Mouse (Mus musculus) intestine, embryonic 14.5 days (tissue): ENCODE data around the gene Olfr1371. TPM values are rescaled to one million over a fixed set of nuclear protein-coding genes. Genes with fewer than 3 reads are reported as not detected.
"Not testable (repeated sequence)": the region's sequence is repeated elsewhere in the genome, so short reads cannot be mapped to it uniquely, and the experiment has no call there.

ENCODE experiments used
- ATAC-seq: fragments of 200-750 bp; cut with Nextera tagmentation; replicated peaks from 2 replicates; pipeline ENCODE4 v1.8.0; 2017; ENCODE audit warnings: low read depth, moderate number of reproducible peaks, moderate TSS enrichment, moderate library complexity; ENCODE audit not compliant: low FRiP score, low TSS enrichment
- DNase-seq: peaks from one replicate; pipeline ENCODE4 v3.0.0-alpha.2; 2018; ENCODE audit warnings: low spot score
- H3K27ac ChIP-seq: fragments of 300-500 bp; sonication (generic); 2 replicates; pipeline ENCODE4 v1.5.1; 2014; ENCODE audit warnings: low read depth, mild to moderate bottlenecking, control low read depth
- H3K27me3 ChIP-seq: fragments of 300-500 bp; sonication (generic); replicated peaks from 2 replicates; pipeline ENCODE4 v1.6.1; 2014; ENCODE audit warnings: low read length, control low read depth; ENCODE audit not compliant: control insufficient read depth, insufficient read depth
- H3K36me3 ChIP-seq: fragments of 300-500 bp; sonication (generic); 2 replicates; pipeline ENCODE4 v1.6.1; 2014; ENCODE audit warnings: low read length, control low read depth; ENCODE audit not compliant: control insufficient read depth, insufficient read depth
- H3K4me1 ChIP-seq: fragments of 300-500 bp; sonication (generic); replicated peaks from 2 replicates; pipeline ENCODE4 v1.6.1; 2014; ENCODE audit warnings: low read length, control low read depth, mixed read lengths; ENCODE audit not compliant: control insufficient read depth, insufficient read depth
- H3K4me2 ChIP-seq: fragments of 300-500 bp; sonication (generic); 2 replicates; pipeline ENCODE4 v1.6.1; 2014; ENCODE audit warnings: low read length
- H3K4me3 ChIP-seq: fragments of 300-500 bp; sonication (generic); 2 replicates; pipeline ENCODE4 v1.5.1; 2014; ENCODE audit warnings: low read depth, low read length, control low read depth, mixed read lengths
- H3K9ac ChIP-seq: fragments of 300-500 bp; sonication (generic); 2 replicates; pipeline ENCODE4 v1.6.1; 2014; ENCODE audit warnings: mild to moderate bottlenecking, low read length
- H3K9me3 ChIP-seq: fragments of 300-500 bp; sonication (generic); 2 replicates; pipeline ENCODE4 v1.6.1; 2016; ENCODE audit warnings: low read length, control low read depth; ENCODE audit not compliant: control insufficient read depth
- WGBS: fragments of 180-500 bp; shearing (Covaris S2); extraction: QIAGEN DNeasy Blood & Tissue Kit; methylation state at CpG from one replicate; pipeline ENCODE4 v1.1.7; 2014; 5-methylcytosine and 5-hydroxymethylcytosine counted together
- polyA plus RNA-seq: library from polyadenylated mRNA; unstranded; fragments of >200 nt; fragmentation: Nextera tagmentation; extraction: Ambion mirVana; gene quantifications from 2 replicates; pipeline ENCODE4 v1.2.1, GENCODE M21; 2014

The Olfr1371 gene
- polyA plus RNA-seq, 1 experiment from 2014 or later, result not detected

DNA sequence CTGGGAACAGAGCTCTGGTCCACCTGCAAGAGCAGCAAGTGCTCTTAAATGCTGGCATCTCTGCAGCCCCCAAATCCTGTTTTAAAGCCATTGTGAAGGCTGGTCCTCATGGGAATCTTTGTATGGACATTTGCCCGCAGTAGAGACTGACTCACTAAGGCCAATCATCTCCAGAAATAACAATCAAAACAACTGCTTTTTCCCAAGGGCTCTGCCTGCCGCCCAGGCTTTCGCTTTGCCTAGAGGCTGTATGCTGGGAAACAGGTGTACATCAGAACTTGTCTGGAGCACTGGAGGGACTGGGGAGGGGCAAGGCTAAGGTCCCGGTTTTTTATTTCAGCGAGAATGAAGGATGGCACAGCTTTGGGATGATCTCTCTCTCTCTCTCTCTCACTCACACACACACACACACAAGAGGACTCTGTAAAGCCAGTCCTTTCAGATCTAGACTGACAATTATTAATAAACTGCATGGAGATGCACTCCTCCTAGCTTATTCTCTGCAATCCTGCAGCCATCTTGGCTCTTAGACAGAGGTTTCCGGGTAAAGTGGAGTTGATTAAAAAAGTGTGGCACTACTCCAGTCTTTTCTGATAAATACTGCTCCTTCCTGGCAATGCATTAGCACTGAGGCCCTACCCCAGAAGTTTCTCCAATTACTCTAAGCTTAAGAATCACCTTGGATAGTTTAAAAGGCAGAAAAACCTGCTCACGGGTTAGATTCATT, 15.1 kb upstream of the Olfr1371 start:
- no peak for DNase-seq
- no peak for ATAC-seq
- Histone ChIP-seq H3K27me3 (no peaks in the 10 kb centered on the region), H3K4me3 (no peak overlapping the region), H3K4me1 (peaks cover 16% of the 10 kb centered on the region; the same call in 1 of the 2 replicates), H3K27ac (no peak overlapping the region), H3K9ac (no peak overlapping the region), H3K9me3 (no peaks in the 10 kb centered on the region), H3K36me3 (no peaks in the 10 kb centered on the region), H3K4me2 (no peak overlapping the region)
- 77% methylated on average over 7 of the region's 7 CpGs for WGBS

DNA sequence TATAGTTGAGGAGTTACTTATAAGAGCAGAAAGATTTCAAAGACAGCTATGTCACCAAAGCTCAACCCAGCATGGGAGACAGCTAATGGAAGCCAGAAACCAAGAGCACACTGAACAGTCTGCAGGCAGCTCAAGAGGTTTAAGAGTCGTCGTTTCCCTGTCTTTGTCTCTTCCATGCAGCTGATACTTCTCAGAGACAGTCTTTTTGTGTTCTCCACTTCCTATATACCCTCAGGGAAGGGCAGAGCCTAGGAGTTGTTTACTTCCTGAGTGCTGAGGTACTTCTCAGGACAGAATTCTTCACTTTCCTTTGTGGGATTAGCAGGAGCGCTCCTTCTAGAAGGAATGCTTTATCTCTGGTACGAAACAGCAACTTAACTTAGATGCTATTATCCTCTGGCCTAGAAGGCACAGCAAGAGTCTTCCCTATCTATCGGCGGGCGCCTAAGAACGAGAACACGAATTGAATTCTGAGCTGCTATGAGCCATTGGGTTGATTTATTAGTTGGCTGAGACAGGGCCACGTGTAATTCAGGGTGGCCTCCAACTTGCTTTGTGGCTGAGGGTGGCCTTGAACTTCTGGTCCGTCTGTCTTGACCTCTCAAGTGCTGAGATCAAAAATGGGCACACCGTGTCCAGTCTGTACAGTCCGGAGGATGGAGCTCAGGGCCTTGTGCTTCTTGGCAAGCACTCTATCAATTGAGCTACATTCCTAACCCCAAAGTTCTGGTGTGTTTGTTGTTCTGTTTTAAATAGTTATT, 13.9 kb upstream of the Olfr1371 start:
- Histone ChIP-seq H3K4me2 (no peak overlapping the region), H3K9ac (no peak overlapping the region), H3K9me3 (no peaks in the 10 kb centered on the region), H3K27ac (no peak overlapping the region), H3K36me3 (no peaks in the 10 kb centered on the region), H3K27me3 (no peaks in the 10 kb centered on the region), H3K4me1 (peaks cover 8% of the 10 kb centered on the region; the same call in 1 of the 2 replicates), H3K4me3 (no peak overlapping the region)
- DNase-seq (no peak), ATAC-seq (no peak)
- WGBS, result 79% methylated on average over 13 of the region's 13 CpGs

DNA sequence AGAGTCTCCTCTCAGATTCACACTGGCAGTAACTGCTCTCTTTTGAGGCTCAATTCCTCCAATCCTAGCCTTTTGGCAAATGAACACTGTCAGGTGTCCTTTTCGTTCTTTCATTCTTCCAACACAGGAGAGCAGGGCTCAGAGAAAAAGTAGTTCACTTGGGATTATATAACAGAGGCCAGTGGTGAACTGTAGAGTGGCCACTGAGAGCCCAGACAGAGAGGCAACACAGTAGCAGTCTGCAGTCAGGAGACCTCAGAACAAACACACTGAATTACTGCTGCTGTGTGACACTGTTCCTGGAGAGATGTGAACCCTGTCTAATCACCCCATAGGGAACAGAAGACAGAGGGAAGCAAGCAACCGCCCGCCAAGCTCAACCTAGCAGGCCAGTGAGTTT, 13.3 kb upstream of the Olfr1371 start:
- Histone ChIP-seq H3K4me1 (peaks cover 8% of the 10 kb centered on the region; the same call in 1 of the 2 replicates), H3K36me3 (no peaks in the 10 kb centered on the region), H3K9me3 (no peaks in the 10 kb centered on the region), H3K9ac (no peak overlapping the region), H3K4me2 (no peak overlapping the region), H3K4me3 (no peak overlapping the region), H3K27me3 (no peaks in the 10 kb centered on the region), H3K27ac (no peak overlapping the region)
- WGBS, result 72% methylated on average over 3 of the region's 3 CpGs
- DNase-seq (no peak), ATAC-seq (no peak)

DNA sequence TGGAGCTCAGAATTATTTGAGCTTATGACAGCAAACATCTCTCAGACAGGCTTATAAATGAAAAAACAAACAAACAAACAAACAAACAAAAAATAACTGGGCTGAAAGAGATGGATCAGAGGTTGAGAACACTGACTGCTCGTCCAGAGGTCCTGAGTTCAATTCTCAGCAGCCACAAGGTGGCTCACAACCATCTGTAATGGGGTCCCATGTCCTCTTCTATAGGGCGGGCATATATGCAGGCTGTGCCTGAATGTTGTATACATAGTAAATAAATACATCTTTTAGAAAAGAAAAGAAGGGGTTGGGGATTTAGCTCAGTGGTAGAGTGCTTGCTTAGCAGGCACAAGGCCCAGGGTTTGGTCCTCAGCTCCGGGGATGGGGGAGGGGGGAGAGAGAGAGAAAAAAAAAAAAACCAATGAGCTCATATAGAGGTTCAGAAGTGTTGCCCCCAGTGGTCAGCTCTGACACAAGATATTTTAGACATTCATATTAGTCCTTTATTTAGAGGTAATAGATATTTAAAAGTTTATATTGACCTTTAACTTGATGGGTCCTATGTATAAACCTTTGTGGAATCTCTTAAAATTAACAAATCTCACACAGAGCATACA, 12.3 kb upstream of the Olfr1371 start:
- Histone ChIP-seq H3K36me3 (no peaks in the 10 kb centered on the region), H3K9ac (no peak overlapping the region), H3K4me1 (peaks cover 7% of the 10 kb centered on the region; the same call in 1 of the 2 replicates), H3K27me3 (no peaks in the 10 kb centered on the region), H3K27ac (no peak overlapping the region), H3K4me3 (no peak overlapping the region), H3K4me2 (no peak overlapping the region), H3K9me3 (no peaks in the 10 kb centered on the region)
- 65% methylated on average over 3 of the region's 3 CpGs for WGBS
- DNase-seq (no peak), ATAC-seq (no peak)

DNA sequence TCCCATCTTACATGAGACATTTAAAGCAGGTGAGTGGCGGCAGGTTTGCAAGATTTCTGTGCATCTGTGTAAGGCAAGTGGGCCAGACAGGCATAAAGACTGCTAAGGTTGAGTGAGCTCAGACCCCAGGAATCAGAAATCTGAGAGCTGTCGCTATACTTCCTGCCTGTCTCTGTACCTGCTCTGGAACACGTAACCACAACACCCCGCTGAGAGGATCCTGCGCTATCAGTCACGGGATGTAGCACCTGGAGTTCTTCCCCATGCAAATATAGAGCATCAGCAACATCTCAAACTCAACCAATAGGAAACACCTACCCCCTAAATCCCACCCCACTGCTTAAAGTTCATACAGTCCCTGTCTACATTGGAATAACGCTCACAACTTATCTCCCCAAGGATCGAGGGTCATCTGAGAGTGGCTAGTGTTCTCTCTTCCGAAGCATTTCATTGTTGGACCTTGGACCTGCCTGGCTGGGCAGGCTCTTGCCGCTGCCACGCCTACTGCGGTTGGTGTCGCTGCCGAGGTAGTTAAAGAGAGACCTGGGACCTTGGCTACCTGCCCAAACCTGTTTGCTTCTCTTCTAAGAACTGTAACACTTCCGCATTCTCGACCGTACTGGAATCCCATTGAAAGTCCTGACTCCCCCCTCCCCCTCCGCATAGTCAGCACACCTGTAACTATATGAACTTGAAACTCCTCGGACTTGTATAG, 10.3 kb upstream of the Olfr1371 start:
- Histone ChIP-seq H3K27ac (peak overlapping the region; percentile 80), H3K27me3 (no peaks in the 10 kb centered on the region), H3K9me3 (no peaks in the 10 kb centered on the region), H3K4me2 (peak overlapping the region; percentile 27), H3K4me3 (no peak overlapping the region; the same call in 1 of the 2 replicates), H3K4me1 (no peaks in the 10 kb centered on the region), H3K9ac (no peak overlapping the region), H3K36me3 (no peaks in the 10 kb centered on the region)
- peak; percentile 76 for DNase-seq
- ATAC-seq, result peak; percentile 85
- 11% methylated on average over 19 of the region's 19 CpGs for WGBS

DNA sequence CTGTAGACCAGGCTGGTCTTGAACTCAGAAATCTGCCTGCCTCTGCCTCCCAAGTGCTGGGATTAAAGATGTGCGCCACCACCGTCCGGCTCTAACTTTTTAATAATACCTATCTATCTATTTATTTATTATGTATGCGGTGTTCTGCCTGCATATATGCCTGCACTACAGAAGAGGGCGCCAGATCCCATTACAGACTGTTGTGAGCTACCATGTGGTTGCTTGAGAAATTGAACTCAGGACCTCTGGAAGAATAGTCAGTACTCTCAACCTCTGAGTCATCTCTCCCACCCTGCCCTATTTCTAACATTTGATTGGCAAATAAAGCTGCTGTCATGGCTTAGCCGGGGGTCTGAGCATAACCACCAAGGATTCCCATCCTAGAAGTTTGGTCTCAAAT, 9.1 kb upstream of the Olfr1371 start:
- Histone ChIP-seq H3K9ac (no peak overlapping the region), H3K4me3 (no peak overlapping the region), H3K4me1 (no peaks in the 10 kb centered on the region), H3K9me3 (no peaks in the 10 kb centered on the region), H3K27me3 (no peaks in the 10 kb centered on the region), H3K36me3 (no peaks in the 10 kb centered on the region), H3K4me2 (no peak overlapping the region), H3K27ac (no peak overlapping the region)
- WGBS, result 74% methylated on average over 6 of the region's 6 CpGs
- ATAC-seq (no peak), DNase-seq (no peak)

DNA sequence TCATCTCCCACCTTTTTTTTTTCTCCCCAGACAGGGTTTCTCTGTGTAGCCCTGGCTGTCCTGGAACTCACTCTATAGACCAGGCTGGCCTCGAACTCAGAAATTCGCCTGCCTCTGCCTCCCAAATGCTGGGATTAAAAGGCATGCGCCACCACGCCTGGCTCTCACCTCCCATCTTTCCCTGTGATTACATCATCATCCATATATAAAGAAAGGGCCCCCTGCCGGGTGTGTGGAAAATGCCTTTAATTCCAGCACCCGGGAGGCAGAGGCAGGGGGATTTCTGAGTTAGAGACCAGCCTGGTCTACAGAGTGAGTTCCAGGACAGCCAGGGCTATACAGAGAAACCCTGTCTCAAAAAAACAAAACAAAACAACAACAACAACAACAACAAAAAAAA, 8.1 kb upstream of the Olfr1371 start:
- not testable (repeated sequence) for DNase-seq, ATAC-seq, H3K9ac ChIP-seq, H3K4me1 ChIP-seq, H3K27me3 ChIP-seq, H3K27ac ChIP-seq, H3K36me3 ChIP-seq, H3K4me2 ChIP-seq, H3K4me3 ChIP-seq, H3K9me3 ChIP-seq
- 88% methylated on average over 6 of the region's 6 CpGs for WGBS

DNA sequence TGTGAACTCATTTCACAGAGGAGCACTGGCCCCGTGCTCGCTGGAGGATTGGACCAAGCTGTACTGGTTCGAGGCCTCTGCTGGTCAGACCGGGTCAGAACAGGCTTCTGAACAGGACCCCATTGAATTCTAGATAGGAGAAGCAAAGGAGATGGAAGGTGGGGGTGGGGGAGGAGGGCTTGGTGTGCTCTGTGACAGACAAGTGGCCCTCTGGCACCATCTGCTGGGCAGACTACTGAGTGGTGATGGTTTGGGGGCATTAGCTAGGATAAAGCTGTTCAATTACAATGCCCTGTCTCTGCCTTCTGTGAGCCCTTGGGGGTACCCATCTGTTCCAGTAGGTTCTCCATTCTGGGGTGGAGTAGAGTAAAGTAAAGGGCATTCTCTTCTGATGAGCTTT, 6.5 kb upstream of the Olfr1371 start:
- ATAC-seq, result 0 out of 2 replicates have a peak, but pooled peaks have one; percentile 40
- Histone ChIP-seq H3K4me3 (no peak overlapping the region), H3K27me3 (no peaks in the 10 kb centered on the region), H3K36me3 (no peaks in the 10 kb centered on the region), H3K9me3 (no peaks in the 10 kb centered on the region), H3K9ac (no peak overlapping the region), H3K4me1 (no peaks in the 10 kb centered on the region), H3K4me2 (peak overlapping the region; percentile 11; the same call in 1 of the 2 replicates), H3K27ac (no peak overlapping the region)
- 8% methylated on average over 4 of the region's 4 CpGs for WGBS
- DNase-seq, result peak; percentile 81
